ENCODE assay signal across 8 mouse cellular contexts in the genomic region with DNA sequence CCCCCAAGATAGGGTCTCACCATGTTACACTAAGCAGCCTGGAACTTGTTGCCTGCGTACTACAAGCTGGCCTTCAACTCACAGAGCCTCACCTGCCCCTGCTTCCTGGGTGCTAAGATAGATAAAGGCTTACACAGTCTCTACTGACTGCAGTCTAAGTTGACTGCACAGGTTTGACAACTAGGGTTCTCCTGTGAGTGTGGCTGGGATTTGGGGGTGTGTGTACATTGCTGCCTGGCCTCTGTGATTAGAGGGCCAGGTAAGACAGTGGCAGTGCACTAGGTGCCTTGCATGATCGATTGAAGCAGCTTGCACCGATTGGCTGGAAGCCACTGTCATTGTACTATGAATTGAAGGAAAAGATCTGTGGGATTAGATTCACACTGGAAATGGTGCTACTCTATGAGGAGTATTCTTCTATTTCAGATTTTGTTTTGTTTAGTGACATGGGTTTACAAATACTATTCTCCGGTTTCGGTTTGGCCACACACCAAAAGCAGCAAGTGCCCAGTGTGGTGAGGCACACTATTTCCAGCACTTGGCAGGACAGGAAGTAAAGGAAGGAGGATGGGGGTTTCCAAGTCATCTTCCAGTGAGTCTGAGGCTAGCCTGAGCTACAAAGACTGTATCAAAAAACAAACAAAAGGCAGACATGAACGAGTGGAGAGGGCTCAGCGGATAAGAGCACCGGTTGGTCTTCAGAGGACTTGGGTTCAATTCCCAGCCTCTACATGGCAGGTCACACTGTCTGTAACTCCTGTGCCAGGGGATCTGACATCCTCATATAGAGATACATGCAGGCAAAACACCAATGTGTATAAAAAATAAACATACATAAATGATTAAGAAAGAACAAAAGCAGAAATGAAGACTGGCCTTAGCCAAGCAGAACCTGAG. TPM values are rescaled to one million over a fixed set of nuclear protein-coding genes. Genes with fewer than 3 reads are reported as not detected.
DNase-seq lines count a peak whose midpoint lies in the region; ATAC-seq and TF ChIP-seq lines count a peak whose summit lies in the region.

No protein-coding gene starts in this region.

- peak; percentile 50 for ATAC-seq in forebrain, postnatal 0 days
- ATAC-seq in liver, embryonic 16.5 days (ENCODE audit: low read depth), result no peak; the same call in 1 of the 2 replicates
- peak; percentile 40 for ATAC-seq in neural tube, embryonic 15.5 days (ENCODE audit: low FRiP score)

- peak overlapping the region; percentile 92 for H3K27ac ChIP-seq in gastrocnemius, adult 2 months
- no peak overlapping the region for H3K27ac ChIP-seq in ES-Bruce4 (ENCODE audit: insufficient read depth, low read length)
- H3K27ac ChIP-seq in forebrain, postnatal 0 days (ENCODE audit: low read depth, low read length), result peak overlapping the region; percentile 75
- H3K27ac ChIP-seq in liver, embryonic 16.5 days (ENCODE audit: low read length), result peak overlapping the region; percentile 21
- peak overlapping the region; percentile 85 for H3K27ac ChIP-seq in neural tube, embryonic 15.5 days (replicated peaks)

- TF ChIP-seq EP300 in ES-Bruce4 (IDR thresholded peaks at IDR 0.05; ENCODE audit: insufficient read depth, low read depth, low read length), result no peak

- no peaks in the 10 kb centered on the region for H3K27me3 ChIP-seq in ES-Bruce4 (ENCODE audit: control insufficient read depth, insufficient read depth, low read length, poor library complexity, severe bottlenecking)
- no peaks in the 10 kb centered on the region for H3K27me3 ChIP-seq in forebrain, postnatal 0 days (ENCODE audit: insufficient read depth, low read length)
- H3K27me3 ChIP-seq in liver, embryonic 16.5 days (ENCODE audit: control insufficient read depth, insufficient read depth, low read depth, low read length), result no peaks in the 10 kb centered on the region
- H3K27me3 ChIP-seq in neural tube, embryonic 15.5 days (replicated peaks), result no peaks in the 10 kb centered on the region

- 54% methylated on average over 8 of the region's 8 CpGs for WGBS in forebrain, postnatal 0 days
- WGBS in liver, embryonic 16.5 days (ENCODE audit: insufficient replicate concordance), result 47% methylated on average over 8 of the region's 8 CpGs
- 57% methylated on average over 8 of the region's 8 CpGs for WGBS in neural tube, embryonic 15.5 days

- H3K4me2 ChIP-seq in forebrain, postnatal 0 days (ENCODE audit: low read depth), result peak overlapping the region; percentile 88
- H3K4me2 ChIP-seq in liver, embryonic 16.5 days (ENCODE audit: low read depth, low read length), result peak overlapping the region; percentile 82
- H3K4me2 ChIP-seq in neural tube, embryonic 15.5 days, result peak overlapping the region; percentile 86

- peak overlapping the region; percentile 32; the same call in 1 of the 2 replicates for H3K9ac ChIP-seq in ES-Bruce4 (ENCODE audit: low read depth, poor library complexity, severe bottlenecking)
- peak overlapping the region; percentile 80 for H3K9ac ChIP-seq in forebrain, postnatal 0 days
- H3K9ac ChIP-seq in liver, embryonic 16.5 days (ENCODE audit: low read depth, low read length), result peak overlapping the region; percentile 62
- H3K9ac ChIP-seq in neural tube, embryonic 15.5 days (replicated peaks), result peak overlapping the region; percentile 73

- H3K36me3 ChIP-seq in ES-Bruce4 (ENCODE audit: control insufficient read depth, insufficient read depth, low read length, poor library complexity, severe bottlenecking), result no peaks in the 10 kb centered on the region
- no peaks in the 10 kb centered on the region for H3K36me3 ChIP-seq in forebrain, postnatal 0 days (ENCODE audit: insufficient read depth)
- H3K36me3 ChIP-seq in liver, embryonic 16.5 days (ENCODE audit: control insufficient read depth, insufficient read depth), result no peaks in the 10 kb centered on the region
- no peaks in the 10 kb centered on the region for H3K36me3 ChIP-seq in neural tube, embryonic 15.5 days

- no peak for TF ChIP-seq CTCF in gastrocnemius, adult 2 months (IDR thresholded peaks at IDR 0.05)
- TF ChIP-seq CTCF in ES-Bruce4 (IDR thresholded peaks at IDR 0.05; ENCODE audit: low read depth, low read length), result no peak
- TF ChIP-seq CTCF in forebrain, postnatal 0 days (IDR thresholded peaks at IDR 0.05; ENCODE audit: low read depth), result no peak

- peak overlapping the region; percentile 84 for H3K4me3 ChIP-seq in gastrocnemius, adult 2 months
- H3K4me3 ChIP-seq in ES-Bruce4 (ENCODE audit: low read depth, low read length), result peak overlapping the region; percentile 24
- peak overlapping the region; percentile 67 for H3K4me3 ChIP-seq in forebrain, postnatal 0 days (ENCODE audit: low read depth, low read length)
- peak overlapping the region; percentile 71 for H3K4me3 ChIP-seq in liver, embryonic 16.5 days (ENCODE audit: low read depth, low read length)
- H3K4me3 ChIP-seq in neural tube, embryonic 15.5 days (replicated peaks), result peak overlapping the region; percentile 64

- intact Hi-C loops in gastrocnemius, adult 2 months (cut with DNase I), result loop anchor here (5.0 kb wide), 1 partner anchor 152 kb away; a partner anchor contains a TSS

- peak; percentile 44 for DNase-seq in gastrocnemius, adult 2 months
- DNase-seq in gastrocnemius, postnatal 25 days, result no peak
- DNase-seq in forebrain, postnatal 0 days, result peak; percentile 35
- no peak for DNase-seq in adrenal gland, postnatal 36 days
- no peak for DNase-seq in layer of hippocampus, adult 18-20 months (ENCODE audit: low spot score in 2 of 2)

- H3K4me1 ChIP-seq in ES-Bruce4 (ENCODE audit: control insufficient read depth, insufficient read depth, low read length), result peaks cover 3% of the 10 kb centered on the region
- peaks cover 31% of the 10 kb centered on the region for H3K4me1 ChIP-seq in forebrain, postnatal 0 days (ENCODE audit: insufficient read depth)
- H3K4me1 ChIP-seq in liver, embryonic 16.5 days (ENCODE audit: control insufficient read depth, low read depth, low read length), result peaks cover 28% of the 10 kb centered on the region
- H3K4me1 ChIP-seq in neural tube, embryonic 15.5 days, result peaks cover 44% of the 10 kb centered on the region

- no peaks in the 10 kb centered on the region for H3K9me3 ChIP-seq in ES-Bruce4 (replicated peaks; ENCODE audit: control insufficient read depth, insufficient read depth, low read length, poor library complexity, severe bottlenecking)
- no peaks in the 10 kb centered on the region for H3K9me3 ChIP-seq in forebrain, postnatal 0 days (ENCODE audit: low read length)
- H3K9me3 ChIP-seq in liver, embryonic 16.5 days (replicated peaks; ENCODE audit: control insufficient read depth, low read length), result no peaks in the 10 kb centered on the region
- H3K9me3 ChIP-seq in neural tube, embryonic 15.5 days (replicated peaks), result no peaks in the 10 kb centered on the region

- no peak for TF ChIP-seq POLR2A in ES-Bruce4 (IDR thresholded peaks at IDR 0.05; ENCODE audit: insufficient read depth, low read length)

RNA-seq across cellular contexts. Expression of a gene that starts 7.9 kb away (rescaled TPM):
- 100 to 1,000 TPM; 195 to 201 TPM for total RNA-seq in gastrocnemius, adult 2 months (2021)
- total RNA-seq in gastrocnemius, postnatal 25 days (2021), result 100 to 1,000 TPM; 231 to 232 TPM
- polyA plus RNA-seq in ES-Bruce4 (2011; ENCODE audit: insufficient read depth, insufficient read length, low read depth, missing spikeins), result 69.0 and 81.5 TPM in 2 replicates
- 284 and 301 TPM in 2 replicates for total RNA-seq in forebrain, postnatal 0 days (2014; rRNA removed)
- 374 and 392 TPM in 2 replicates for polyA plus RNA-seq in forebrain, postnatal 0 days (2015; fragmentation: Nextera tagmentation; extraction: Ambion mirVana)
- 40.7 and 50.9 TPM in 2 replicates for polyA plus RNA-seq in liver, embryonic 16.5 days (2015; fragmentation: Nextera tagmentation; extraction: Ambion mirVana)
- polyA plus RNA-seq in neural tube, embryonic 15.5 days (2015; fragmentation: Nextera tagmentation; extraction: Ambion mirVana), result 383 and 395 TPM in 2 replicates
- 100 to 1,000 TPM; 128 to 130 TPM for total RNA-seq in adrenal gland, postnatal 36 days (2021)
- total RNA-seq in layer of hippocampus, adult 18-20 months (2021), result 100 to 1,000 TPM; 215 to 217 TPM

RNA-seq across cellular contexts. Expression of a gene that starts 46.3 kb away (rescaled TPM):
- 1 to 10 TPM in 1 of 2 experiments, under 1 TPM in 1; 0.99 to 1.8 TPM for total RNA-seq in gastrocnemius, adult 2 months (2021)
- total RNA-seq in gastrocnemius, postnatal 25 days (2021), result 1 to 10 TPM; 1.4 to 2.8 TPM
- polyA plus RNA-seq in ES-Bruce4 (2011; ENCODE audit: insufficient read depth, insufficient read length, low read depth, missing spikeins), result 162 and 174 TPM in 2 replicates
- 1.6 and 2.4 TPM in 2 replicates for total RNA-seq in forebrain, postnatal 0 days (2014; rRNA removed)
- 2.8 and 3.3 TPM in 2 replicates for polyA plus RNA-seq in forebrain, postnatal 0 days (2015; fragmentation: Nextera tagmentation; extraction: Ambion mirVana)
- polyA plus RNA-seq in liver, embryonic 16.5 days (2015; fragmentation: Nextera tagmentation; extraction: Ambion mirVana), result 11.9 and 14.6 TPM in 2 replicates
- 3.1 and 4.9 TPM in 2 replicates for polyA plus RNA-seq in neural tube, embryonic 15.5 days (2015; fragmentation: Nextera tagmentation; extraction: Ambion mirVana)
- total RNA-seq in adrenal gland, postnatal 36 days (2021), result 10 to 100 TPM; 51.1 to 67.3 TPM
- total RNA-seq in layer of hippocampus, adult 18-20 months (2021), result 1 to 10 TPM; 2.2 to 3.2 TPM

Comparison
In these comparisons a context has a peak if more than half of its experiments do, and no peak if none do; other contexts are left out.
1. DNase-seq: peak in gastrocnemius, adult 2 months (single experiment) and forebrain, postnatal 0 days (single experiment); none in gastrocnemius, postnatal 25 days (single experiment), adrenal gland, postnatal 36 days (0 of 2) and layer of hippocampus, adult 18-20 months (0 of 2).
2. H3K4me3 ChIP-seq: peak in every context shown above with its lines; median percentile 84 in gastrocnemius, adult 2 months; 71 in liver, embryonic 16.5 days; 67 in forebrain, postnatal 0 days; 64 in neural tube, embryonic 15.5 days; 24 in ES-Bruce4.
3. RNA of a gene that starts 46.3 kb away (total RNA-seq): 51.1 to 67.3 TPM in adrenal gland, postnatal 36 days; 2.2 to 3.2 TPM in layer of hippocampus, adult 18-20 months, 1.4 to 2.8 TPM in gastrocnemius, postnatal 25 days, 0.99 to 1.8 TPM in gastrocnemius, adult 2 months and 1.6 to 2.4 TPM in forebrain, postnatal 0 days; every median in the first group is over 10 times any median in the second.
4. Peak in every context shown above with its lines, with median percentiles within 50 percentile points of each other: H3K9ac ChIP-seq and H3K4me2 ChIP-seq.